Mouse (Mus musculus) kidney, adult 2 months (tissue): Measurements from ENCODE around the gene Tex45. TPM values are rescaled to one million over a fixed set of nuclear protein-coding genes. Genes with fewer than 3 reads are reported as not detected.
A peak's percentile ranks its signal among the peaks of the same experiment; 100 is the strongest.

Experiments
- DNase-seq: peaks from one replicate; pipeline ENCODE4 v3.0.0; 2021
- H3K27ac ChIP-seq: fragments of 200-500 bp; 2 replicates; pipeline ENCODE4 v1.5.1; 2012; ENCODE audit warnings: low read depth, low read length, control low read depth, inconsistent platforms; ENCODE audit not compliant: insufficient read depth
- H3K27me3 ChIP-seq: fragments of 200-500 bp; replicated peaks from 2 replicates; pipeline ENCODE4 v1.6.1; 2012; ENCODE audit warnings: mild to moderate bottlenecking, moderate library complexity, low read length, inconsistent platforms; ENCODE audit not compliant: control insufficient read depth, insufficient read depth
- H3K36me3 ChIP-seq: fragments of 200-500 bp; 2 replicates; pipeline ENCODE4 v1.6.1; 2012; ENCODE audit warnings: mild to moderate bottlenecking, moderate library complexity, low read length, inconsistent platforms; ENCODE audit not compliant: control insufficient read depth, insufficient read depth
- H3K4me1 ChIP-seq: fragments of 200-500 bp; 2 replicates; pipeline ENCODE4 v1.6.1; 2011; ENCODE audit warnings: low read length; ENCODE audit not compliant: control insufficient read depth, insufficient read depth
- H3K4me3 ChIP-seq: fragments of 200-500 bp; 2 replicates; pipeline ENCODE4 v1.5.1; 2011; ENCODE audit warnings: mild to moderate bottlenecking, low read depth, low read length, control low read depth; ENCODE audit not compliant: insufficient read depth
- CTCF ChIP-seq: fragments of 200-500 bp; conservative IDR thresholded peaks from 2 replicates; pipeline ENCODE4 v1.5.1; 2011; ENCODE audit warnings: low read depth, mild to moderate bottlenecking, control low read depth, low read length, moderate library complexity, mixed read lengths; ENCODE audit not compliant: insufficient read depth, insufficient read length
- POLR2A ChIP-seq: fragments of 200-500 bp; IDR thresholded peaks from one replicate; pipeline ENCODE4 v1.6.1; 2011; ENCODE audit warnings: low read depth, low read length, control low read depth
- WGBS: fragments of 180-500 bp; shearing (Covaris S2); methylation state at CpG from one replicate; pipeline ENCODE4 v1.1.7; 2018; 5-methylcytosine and 5-hydroxymethylcytosine counted together
- polyA plus RNA-seq: library from polyadenylated mRNA; depleted of rRNA; stranded (reverse); fragments of >200 nt; gene quantifications from 2 replicates; pipeline ENCODE4 v1.2.3, GENCODE M21; 2012

The Tex45 gene
- polyA plus RNA-seq, 1 experiment = 0.05 TPM

- no peak for DNase-seq
- TF ChIP-seq CTCF = no peak
- H3K36me3 ChIP-seq = no peaks in the 10 kb centered on the region
- WGBS = 2% methylated on average over 8 of the region's 8 CpGs
- H3K4me3 ChIP-seq = peak overlapping the region; percentile 72
- H3K4me1 ChIP-seq = peaks cover 3% of the 10 kb centered on the region; the same call in 1 of the 2 replicates
- H3K27me3 ChIP-seq = no peaks in the 10 kb centered on the region
- peak overlapping the region; percentile 75 for H3K27ac ChIP-seq
These were observed 29.1 kb downstream of the Tex45 start for GRCm38 (mm10) chr8:3499751-3500150.

DNA sequence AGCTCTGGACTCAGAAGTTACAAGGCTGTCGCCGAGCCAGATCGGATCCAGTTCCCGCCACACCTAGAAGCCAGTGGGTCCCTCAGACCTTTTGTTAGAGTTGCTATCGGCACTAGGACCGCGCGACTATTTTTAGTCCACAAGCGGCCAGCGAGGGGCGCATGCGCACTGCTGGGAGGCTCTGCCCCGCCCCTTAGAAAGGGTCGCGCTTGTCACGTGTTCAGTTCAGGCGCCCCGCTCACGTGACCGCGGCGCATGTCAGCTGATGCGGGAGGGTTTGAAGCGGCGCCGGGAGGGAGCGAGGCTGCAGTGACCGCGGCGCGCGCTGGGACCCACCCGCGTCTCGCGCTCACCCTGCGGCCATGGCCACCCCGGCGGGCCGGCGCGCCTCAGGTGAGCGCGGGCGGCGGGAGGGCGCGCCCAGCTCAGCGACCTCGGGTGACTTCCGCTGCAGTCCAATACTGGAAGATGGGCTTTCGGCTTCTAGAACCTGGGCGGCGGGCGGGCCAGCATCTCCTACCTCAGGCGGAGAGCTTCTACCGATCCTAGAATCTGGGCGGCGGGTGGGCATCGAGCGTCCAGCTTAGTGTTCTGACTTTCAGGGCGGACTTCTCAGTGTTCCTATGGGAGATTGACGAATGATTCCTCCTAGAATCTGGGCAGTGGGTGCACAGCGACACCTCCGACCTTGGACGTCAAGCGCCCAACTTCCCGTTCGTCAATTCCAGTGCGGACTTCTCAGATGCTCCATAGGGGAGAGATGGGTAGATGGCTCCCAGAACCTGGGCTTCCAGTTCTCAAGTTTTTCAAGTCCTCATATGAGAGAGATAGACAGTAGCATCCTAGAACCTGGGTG lies 29.8 kb downstream of the Tex45 start, which contains the start of gene Mcoln1:
Gene Mcoln1 (plus strand): TSS at position 223 of the 856 bp plus-strand sequence.
- no peaks in the 10 kb centered on the region for H3K36me3 ChIP-seq
- TF ChIP-seq POLR2A (peak; percentile 75), CTCF (no peak)
- under 1% methylated on average over 70 of the region's 70 CpGs for WGBS

DNA sequence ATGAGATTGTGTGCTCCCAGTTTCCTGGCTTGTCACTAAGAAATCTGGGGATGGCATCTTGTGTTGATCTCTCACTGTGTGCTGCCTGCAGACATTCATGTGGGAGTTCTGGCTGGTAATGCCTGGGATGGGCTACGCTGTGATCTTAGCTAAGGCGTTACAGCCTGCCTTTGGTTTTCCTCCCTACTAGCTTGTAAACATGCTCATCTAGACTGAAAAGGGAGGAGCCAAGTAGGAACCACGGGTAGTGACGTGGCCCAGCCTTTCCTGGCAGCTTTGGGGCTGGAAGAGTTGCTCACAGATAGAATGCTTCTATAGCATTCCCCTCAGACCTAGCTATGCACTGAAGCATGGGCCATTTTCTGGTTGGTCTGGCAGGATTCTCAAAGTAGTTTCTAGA lies 31.6 kb downstream of the Tex45 start:
- Histone ChIP-seq H3K4me3 (no peak overlapping the region), H3K27me3 (no peaks in the 10 kb centered on the region), H3K36me3 (no peaks in the 10 kb centered on the region), H3K27ac (no peak overlapping the region), H3K4me1 (peaks cover 3% of the 10 kb centered on the region; the same call in 1 of the 2 replicates)
- WGBS = 37% methylated on average over 4 of the region's 4 CpGs
- DNase-seq = no peak
- TF ChIP-seq CTCF (no peak), POLR2A (no peak)

More for the DNA sequence above, 29.8 kb downstream of the Tex45 start, which contains the start of gene Mcoln1:
- peaks cover 3% of the 10 kb centered on the region; the same call in 1 of the 2 replicates for H3K4me1 ChIP-seq
- peak within 1 kb of the TSS; percentile 75 for H3K27ac ChIP-seq
- peak within 1 kb of the TSS; percentile 72 for H3K4me3 ChIP-seq
- H3K27me3 ChIP-seq = no peaks in the 10 kb centered on the region
- DNase-seq = peak; percentile 99

DNA sequence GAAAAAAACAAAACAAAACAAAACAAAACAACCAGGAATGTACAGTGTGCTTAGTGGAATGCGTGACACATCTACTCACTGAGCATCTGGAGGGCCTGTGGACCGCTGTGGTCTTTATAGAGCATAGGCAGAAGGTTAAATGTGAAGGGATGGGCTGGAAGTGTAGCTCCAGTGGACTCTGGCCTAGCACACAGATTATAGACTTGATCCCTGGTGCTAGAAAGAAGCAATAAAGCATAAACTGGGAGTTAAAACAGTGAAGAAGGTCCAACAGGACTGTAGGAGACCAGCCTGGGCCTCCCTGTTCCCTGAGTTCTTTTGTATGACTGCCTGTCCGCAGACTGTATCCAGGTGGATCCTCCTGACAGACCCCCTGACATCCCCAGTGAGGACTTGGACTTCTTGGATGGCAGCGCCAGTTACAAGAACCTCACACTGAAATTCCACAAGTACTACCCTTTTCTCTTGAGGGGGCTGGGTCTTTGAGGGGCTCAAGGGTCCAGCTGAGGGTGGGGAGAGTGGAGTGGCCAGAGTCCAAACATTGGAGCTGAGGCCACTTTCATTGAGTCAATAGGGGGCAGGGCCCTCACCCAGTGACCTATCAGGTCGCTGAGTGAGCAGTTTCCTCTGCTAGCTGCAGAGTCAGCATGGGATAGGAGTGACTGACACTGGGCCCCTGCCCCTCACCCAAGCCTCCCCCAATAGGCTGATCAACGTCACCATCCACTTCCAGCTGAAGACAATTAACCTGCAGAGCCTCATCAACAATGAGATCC lies 37.5 kb downstream of the Tex45 start:
- TF ChIP-seq CTCF (no peak), POLR2A (no peak)
- no peaks in the 10 kb centered on the region for H3K36me3 ChIP-seq
- no peaks in the 10 kb centered on the region for H3K4me1 ChIP-seq
- WGBS = 82% methylated on average over 6 of the region's 6 CpGs
- H3K4me3 ChIP-seq = no peak overlapping the region
- H3K27me3 ChIP-seq = no peaks in the 10 kb centered on the region
- peak; percentile 43 for DNase-seq
- no peak overlapping the region for H3K27ac ChIP-seq

DNA sequence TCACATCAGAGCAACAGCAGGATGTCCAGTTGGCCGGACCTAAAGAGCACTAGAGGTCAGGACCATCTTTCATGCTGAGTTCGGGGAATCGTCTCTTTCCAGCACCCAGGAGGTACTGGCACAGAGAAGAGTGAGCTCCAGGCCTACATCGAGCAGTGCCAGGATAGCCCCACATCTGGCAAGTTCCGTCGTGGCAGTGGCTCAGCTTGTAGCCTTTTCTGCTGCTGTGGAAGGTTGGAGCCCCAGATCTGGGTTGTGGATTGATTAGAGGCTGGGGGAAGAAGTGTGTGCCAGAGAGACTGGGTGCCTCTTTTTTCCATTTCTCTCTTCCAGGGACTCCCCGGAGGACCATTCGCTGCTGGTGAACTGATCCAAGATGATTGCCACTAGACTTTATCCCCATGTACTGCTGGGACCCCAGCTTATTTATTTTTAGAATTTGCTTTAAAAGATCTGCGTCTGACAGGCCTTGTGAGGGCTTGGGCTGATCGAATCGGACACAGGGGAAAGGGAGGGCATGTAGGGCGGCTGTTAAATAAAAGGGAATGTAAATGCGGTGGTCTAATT lies 44.1 kb downstream of the Tex45 start:
- no peak for TF ChIP-seq CTCF
- no peak for TF ChIP-seq POLR2A
- peak overlapping the region; percentile 33; the same call in 1 of the 2 replicates for H3K27ac ChIP-seq
- H3K27me3 ChIP-seq = no peaks in the 10 kb centered on the region
- peak overlapping the region; percentile 64 for H3K4me3 ChIP-seq
- peaks cover 3% of the 10 kb centered on the region; the same call in 1 of the 2 replicates for H3K4me1 ChIP-seq
- 22% methylated on average over 13 of the region's 13 CpGs for WGBS
- peak; percentile 36 for DNase-seq
- H3K36me3 ChIP-seq = no peaks in the 10 kb centered on the region

DNA sequence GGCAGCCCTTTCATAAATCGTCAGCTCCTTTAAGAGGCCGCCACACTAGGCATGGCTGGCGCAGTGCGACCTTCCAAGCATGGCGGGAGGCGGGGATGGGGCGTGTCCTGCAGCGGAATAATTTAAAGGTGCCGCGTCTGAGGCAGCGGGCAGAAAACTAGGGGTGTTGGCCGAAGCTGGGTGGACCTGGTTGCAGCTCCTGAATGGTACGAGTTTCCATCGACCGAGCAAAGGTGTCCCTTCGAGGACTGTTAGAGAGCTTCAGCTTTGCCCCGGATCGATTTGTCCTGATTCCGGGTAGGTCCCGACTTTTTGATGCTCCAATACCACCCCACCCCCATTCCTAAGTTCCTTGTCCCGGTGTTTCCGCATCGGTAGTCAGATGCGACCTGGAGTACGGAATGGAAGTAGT lies 44.6 kb downstream of the Tex45 start, which contains the start of gene Pnpla6:
Gene Pnpla6 (plus strand): TSS at position 125 of the 412 bp plus-strand sequence.
- WGBS = under 1% methylated on average over 25 of the region's 25 CpGs
- H3K27ac ChIP-seq = peak within 1 kb of the TSS; percentile 58
- no peaks in the 10 kb centered on the region for H3K27me3 ChIP-seq
- H3K4me3 ChIP-seq = peak within 1 kb of the TSS; percentile 64
- peak; percentile 95 for DNase-seq
- TF ChIP-seq POLR2A = peak; percentile 74
- no peak for TF ChIP-seq CTCF
- peaks cover 3% of the 10 kb centered on the region; the same call in 1 of the 2 replicates for H3K4me1 ChIP-seq
- no peaks in the 10 kb centered on the region for H3K36me3 ChIP-seq
